Mouse (Mus musculus) small intestine, adult 2 months (tissue): ENCODE measurements at regions not wholly inside any gene's neighbourhood (a gene's known extent, or its start where the extent isn't known, plus 50 kb on each side); places are given as distances from the start of the nearest gene placed in this dataset.

Source experiments
- CTCF ChIP-seq: fragments of 200-500 bp; IDR thresholded peaks from 2 replicates; pipeline ENCODE4 v1.5.1; 2012; ENCODE audit warnings: low read depth, mild to moderate bottlenecking, control low read depth, inconsistent platforms, low read length, moderate library complexity, mixed read lengths; ENCODE audit not compliant: insufficient replicate concordance, insufficient read length; ENCODE audit errors: extremely low read depth
- POLR2A ChIP-seq: fragments of 200-500 bp; IDR thresholded peaks from 2 replicates; pipeline ENCODE4 v1.6.1; 2012; ENCODE audit warnings: low read depth, mild to moderate bottlenecking, control low read depth, inconsistent platforms, low read length, moderate library complexity

DNA sequence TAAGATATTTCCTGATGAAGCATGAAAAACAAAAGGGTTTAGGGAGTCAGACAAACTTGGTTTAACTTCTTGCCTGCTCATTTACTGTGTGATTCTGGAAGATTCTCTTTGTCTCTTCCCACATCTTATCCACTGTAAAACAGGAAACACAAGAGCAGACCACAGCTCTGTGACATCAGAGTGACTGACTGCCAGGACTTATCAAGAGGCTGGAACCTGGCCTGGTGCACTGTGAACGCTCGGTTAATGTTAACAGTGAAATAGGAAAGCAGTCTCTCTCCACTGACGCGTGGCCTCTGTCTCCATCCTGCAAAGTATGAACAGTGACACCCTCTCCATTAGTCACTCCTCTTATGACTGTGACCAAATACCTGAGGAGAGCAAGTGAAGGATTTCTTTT lies 73.1 kb upstream of the Noct start:
- TF ChIP-seq CTCF (no peak), POLR2A (no peak)
